Mouse (Mus musculus) ES-Bruce4 (cell line): Measurements from ENCODE around the gene Zfp82.

Source experiments
- CTCF ChIP-seq: IDR thresholded peaks from one replicate; pipeline ENCODE4 v1.8.1; 2011; ENCODE audit warnings: low read depth, low read length
- POLR2A ChIP-seq: IDR thresholded peaks from one replicate; pipeline ENCODE4 v1.8.1; 2011; ENCODE audit warnings: low read length; ENCODE audit not compliant: insufficient read depth

DNA sequence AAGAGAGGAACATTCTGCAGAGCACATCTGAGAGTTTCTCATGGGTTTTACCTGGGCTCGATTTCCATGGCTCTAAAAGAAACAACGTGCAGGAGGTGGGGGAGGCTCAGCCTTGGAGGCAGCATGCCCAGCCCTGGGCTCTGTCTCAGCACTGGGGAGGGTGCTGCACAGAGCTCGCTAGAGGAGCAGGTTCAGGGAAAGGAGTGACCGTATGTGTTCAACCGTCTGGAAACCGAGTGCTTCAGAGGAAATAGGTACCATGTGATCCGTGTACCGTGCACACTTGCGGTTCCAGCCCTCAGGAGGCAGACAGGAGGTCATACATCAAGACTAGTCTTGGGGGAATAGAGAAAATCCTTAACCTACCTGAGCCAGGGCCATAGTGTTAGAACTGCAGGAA is 28.3 kb downstream of the Zfp82 start:
- no peak for TF ChIP-seq POLR2A
- no peak for TF ChIP-seq CTCF
